Mouse (Mus musculus) embryonic facial prominence, embryonic 15.5 days (tissue): ENCODE measurements at regions not wholly inside any gene's neighbourhood (a gene's known extent, or its start where the extent isn't known, plus 50 kb on each side); places are given as distances from the start of the nearest gene placed in this dataset.

Experiments
- ATAC-seq: fragments of 200-750 bp; cut with Nextera tagmentation; 2 replicates; pipeline ENCODE4 v1.8.0; 2017; ENCODE audit warnings: low read depth, moderate TSS enrichment; ENCODE audit not compliant: insufficient number of reproducible peaks, low FRiP score, low TSS enrichment
- H3K27ac ChIP-seq: fragments of 300-500 bp; sonication (generic); replicated peaks from 2 replicates; pipeline ENCODE4 v1.5.1; 2015; ENCODE audit warnings: mild to moderate bottlenecking, inconsistent platforms
- H3K27me3 ChIP-seq: fragments of 300-500 bp; sonication (generic); 2 replicates; pipeline ENCODE4 v1.6.1; 2015; ENCODE audit warnings: inconsistent platforms
- H3K36me3 ChIP-seq: fragments of 300-500 bp; sonication (generic); 2 replicates; pipeline ENCODE4 v1.6.1; 2015; ENCODE audit warnings: mild to moderate bottlenecking, inconsistent platforms
- H3K4me1 ChIP-seq: fragments of 300-500 bp; sonication (generic); 2 replicates; pipeline ENCODE4 v1.6.1; 2015; ENCODE audit warnings: inconsistent platforms
- H3K4me2 ChIP-seq: fragments of 300-500 bp; sonication (generic); replicated peaks from 2 replicates; pipeline ENCODE4 v1.6.1; 2015; ENCODE audit warnings: mild to moderate bottlenecking, inconsistent platforms
- H3K4me3 ChIP-seq: fragments of 300-500 bp; sonication (generic); replicated peaks from 2 replicates; pipeline ENCODE4 v1.5.1; 2015; ENCODE audit warnings: mild to moderate bottlenecking, inconsistent platforms
- H3K9ac ChIP-seq: fragments of 300-500 bp; sonication (generic); 2 replicates; pipeline ENCODE4 v1.6.1; 2015; ENCODE audit warnings: inconsistent platforms
- H3K9me3 ChIP-seq: fragments of 300-500 bp; sonication (generic); replicated peaks from 2 replicates; pipeline ENCODE4 v1.6.1; 2016; ENCODE audit warnings: inconsistent platforms
- WGBS: fragments of 180-500 bp; shearing (Covaris S2); methylation state at CpG from one replicate; pipeline ENCODE4 v1.1.7; 2015; 5-methylcytosine and 5-hydroxymethylcytosine counted together

DNA sequence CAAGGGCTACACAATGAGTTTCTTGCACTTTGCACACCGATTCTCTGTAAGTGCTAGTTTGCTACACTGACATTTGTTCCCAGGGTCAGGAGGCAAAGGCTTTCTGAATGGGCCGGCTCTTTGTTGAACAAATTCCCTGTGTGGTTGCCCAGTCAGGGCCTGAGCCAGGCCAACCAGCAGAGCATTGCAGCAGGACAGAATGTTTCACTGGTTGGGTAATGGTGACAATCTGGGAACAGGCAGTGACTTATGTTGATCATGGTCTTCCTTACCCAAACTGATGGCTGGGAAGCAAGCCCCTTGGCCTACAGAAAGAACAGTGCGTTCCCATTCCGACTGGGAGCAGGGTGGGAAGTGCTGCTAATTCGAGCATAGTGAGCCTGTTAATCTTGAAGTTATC is 363.7 kb upstream of the Satb1 start:
- 84% methylated on average over 5 of the region's 5 CpGs for WGBS
- H3K27me3 ChIP-seq = no peaks in the 10 kb centered on the region
- H3K9me3 ChIP-seq = no peaks in the 10 kb centered on the region
- H3K4me3 ChIP-seq = no peak overlapping the region
- no peaks in the 10 kb centered on the region for H3K36me3 ChIP-seq
- ATAC-seq = no peak
- H3K4me2 ChIP-seq = no peak overlapping the region
- H3K4me1 ChIP-seq = no peaks in the 10 kb centered on the region
- H3K27ac ChIP-seq = no peak overlapping the region
- no peak overlapping the region for H3K9ac ChIP-seq

DNA sequence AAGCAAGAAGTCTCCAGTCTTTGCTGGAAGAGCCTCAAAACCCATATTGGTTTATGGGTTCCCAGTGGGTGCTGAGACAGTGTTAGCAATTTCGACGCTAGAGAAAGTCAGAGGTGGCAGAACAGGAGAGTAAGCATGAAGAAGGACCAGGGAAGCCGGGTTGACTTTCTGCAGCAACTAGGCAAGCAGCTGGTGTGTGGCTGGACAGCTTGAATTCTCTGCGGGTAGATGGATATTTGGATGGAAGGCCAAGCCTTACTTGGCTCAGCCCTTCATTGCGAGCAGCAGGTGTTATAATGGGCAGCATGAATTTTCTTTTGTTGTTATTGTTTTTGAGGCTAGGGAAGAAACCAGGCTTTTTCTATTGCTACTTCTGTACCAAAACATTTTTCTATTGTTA is 362.7 kb upstream of the Satb1 start:
- Histone ChIP-seq H3K4me2 (no peak overlapping the region), H3K27me3 (no peaks in the 10 kb centered on the region), H3K27ac (no peak overlapping the region), H3K9ac (no peak overlapping the region), H3K4me3 (no peak overlapping the region), H3K4me1 (no peaks in the 10 kb centered on the region), H3K36me3 (no peaks in the 10 kb centered on the region), H3K9me3 (no peaks in the 10 kb centered on the region)
- ATAC-seq = no peak
- 87% methylated on average over 5 of the region's 5 CpGs for WGBS

DNA sequence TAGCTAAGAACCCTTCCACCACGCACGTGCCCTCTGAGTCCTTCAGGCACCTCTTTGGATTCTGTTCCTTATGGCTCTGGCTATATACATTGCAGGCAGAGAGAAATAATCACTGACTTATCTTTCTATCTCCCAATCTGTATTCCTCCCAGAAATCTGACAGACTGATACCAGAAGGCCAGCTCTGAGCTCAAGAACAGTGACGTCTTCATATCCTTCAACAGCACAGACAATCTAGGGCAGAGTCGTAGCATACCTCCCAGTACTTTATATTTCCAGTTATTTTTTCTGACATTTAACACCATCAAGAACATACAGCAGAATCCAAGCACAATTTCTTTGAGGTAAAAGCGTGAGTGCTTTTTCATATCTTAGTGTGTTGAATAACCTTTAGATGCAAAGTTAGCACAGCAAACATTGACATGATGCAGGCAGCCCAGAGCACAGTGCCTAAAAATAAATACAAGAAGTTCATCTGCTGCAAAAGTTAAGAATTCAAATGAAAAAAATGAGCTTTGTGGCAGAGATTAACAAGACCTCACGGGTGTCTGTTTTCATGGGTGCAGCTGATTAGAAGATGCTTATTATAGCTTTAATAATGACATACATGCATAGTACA is 358.1 kb upstream of the Satb1 start:
- Histone ChIP-seq H3K27ac (no peak overlapping the region), H3K4me2 (no peak overlapping the region), H3K36me3 (no peaks in the 10 kb centered on the region), H3K27me3 (no peaks in the 10 kb centered on the region), H3K9ac (no peak overlapping the region), H3K9me3 (no peaks in the 10 kb centered on the region), H3K4me1 (no peaks in the 10 kb centered on the region), H3K4me3 (no peak overlapping the region)
- WGBS = 75% methylated on average over 6 of the region's 6 CpGs
- ATAC-seq = no peak

DNA sequence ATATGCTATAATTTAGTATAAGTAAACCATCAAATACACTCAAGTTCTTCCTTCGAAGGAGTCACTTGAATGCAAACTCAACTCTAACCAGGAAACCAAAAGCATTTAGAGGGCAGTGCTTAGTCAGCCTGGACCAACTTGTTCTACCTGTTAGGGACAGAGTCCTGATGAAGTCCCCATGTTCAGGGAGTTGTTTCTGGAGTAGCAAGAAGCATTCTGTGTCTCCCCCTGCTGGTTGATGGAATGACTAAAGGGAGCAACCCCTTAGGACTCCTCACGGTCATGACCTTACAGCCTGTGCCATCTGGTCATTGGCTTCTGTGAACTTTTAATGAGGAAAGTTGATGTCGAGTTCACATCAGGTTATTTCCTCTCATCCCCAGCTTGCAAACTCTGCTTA is 349.6 kb upstream of the Satb1 start:
- Histone ChIP-seq H3K9me3 (no peaks in the 10 kb centered on the region), H3K27ac (no peak overlapping the region), H3K4me3 (no peak overlapping the region), H3K36me3 (no peaks in the 10 kb centered on the region), H3K27me3 (no peaks in the 10 kb centered on the region), H3K4me2 (no peak overlapping the region), H3K4me1 (no peaks in the 10 kb centered on the region), H3K9ac (no peak overlapping the region)
- WGBS = 35% methylated on average over 3 of the region's 3 CpGs
- no peak for ATAC-seq

DNA sequence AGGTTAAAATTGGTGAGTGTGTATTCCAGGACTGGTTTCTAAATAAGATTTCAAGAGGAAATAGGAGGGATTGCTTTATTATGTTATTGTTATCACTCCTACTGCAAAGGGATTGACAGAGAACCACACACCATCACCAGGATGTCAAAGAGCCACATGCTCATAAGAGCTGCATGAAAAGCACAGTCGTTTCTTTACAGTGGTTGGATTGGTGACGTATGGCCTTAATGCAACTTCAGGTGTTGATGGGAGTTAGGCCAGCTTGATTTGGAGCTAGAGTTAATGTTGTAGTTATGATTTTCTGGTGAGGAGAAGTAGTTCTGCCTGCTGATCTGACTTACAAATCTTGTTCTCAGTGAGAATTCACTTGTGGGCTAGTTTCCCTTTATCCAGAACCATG is 344.9 kb upstream of the Satb1 start:
- Histone ChIP-seq H3K4me2 (no peak overlapping the region), H3K27me3 (no peaks in the 10 kb centered on the region), H3K9ac (no peak overlapping the region), H3K27ac (no peak overlapping the region), H3K4me3 (no peak overlapping the region), H3K36me3 (no peaks in the 10 kb centered on the region), H3K9me3 (no peaks in the 10 kb centered on the region), H3K4me1 (no peaks in the 10 kb centered on the region)
- ATAC-seq = no peak
- WGBS = 75% methylated on average over 2 of the region's 2 CpGs

DNA sequence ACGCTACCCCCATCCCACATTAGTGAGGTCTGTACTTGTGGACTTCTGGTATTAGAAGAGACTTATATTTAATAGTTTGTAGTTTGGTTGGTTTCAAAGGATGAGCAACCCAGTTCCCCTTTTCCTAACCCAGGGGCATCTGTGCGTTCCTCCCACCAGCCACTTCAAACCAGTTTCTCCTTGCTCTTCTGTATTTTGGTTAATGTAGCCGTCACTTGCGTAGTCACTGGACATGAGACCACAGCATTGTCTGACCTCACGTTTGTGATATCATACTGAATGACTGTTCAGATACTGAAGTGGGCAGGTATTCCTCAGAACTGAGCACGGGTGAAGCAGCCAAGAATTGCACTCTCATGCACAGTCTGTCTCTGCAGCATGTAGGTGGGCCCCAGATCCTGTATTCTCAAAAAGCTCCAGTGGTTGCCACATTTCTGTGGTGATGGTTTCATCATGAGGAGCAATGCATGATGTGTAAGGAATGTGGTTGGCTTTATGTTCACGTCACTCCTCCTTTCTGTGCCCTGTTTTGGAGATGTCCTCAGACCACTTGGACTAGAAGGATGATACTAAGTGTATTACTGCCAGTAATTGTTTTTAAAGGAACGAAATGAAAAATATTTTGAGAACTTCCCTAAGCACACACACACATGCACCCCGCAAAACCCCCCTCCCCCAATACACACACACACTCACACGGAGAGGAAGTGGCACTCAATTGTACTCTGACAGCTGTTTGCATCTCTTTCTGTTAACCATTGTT is 335.2 kb upstream of the Satb1 start:
- H3K4me2 ChIP-seq = no peak overlapping the region
- no peaks in the 10 kb centered on the region for H3K27me3 ChIP-seq
- WGBS = 81% methylated on average over 10 of the region's 10 CpGs
- H3K9me3 ChIP-seq = no peaks in the 10 kb centered on the region
- no peak for ATAC-seq
- H3K27ac ChIP-seq = no peak overlapping the region
- no peaks in the 10 kb centered on the region for H3K4me1 ChIP-seq
- no peaks in the 10 kb centered on the region for H3K36me3 ChIP-seq
- H3K9ac ChIP-seq = no peak overlapping the region
- no peak overlapping the region for H3K4me3 ChIP-seq

DNA sequence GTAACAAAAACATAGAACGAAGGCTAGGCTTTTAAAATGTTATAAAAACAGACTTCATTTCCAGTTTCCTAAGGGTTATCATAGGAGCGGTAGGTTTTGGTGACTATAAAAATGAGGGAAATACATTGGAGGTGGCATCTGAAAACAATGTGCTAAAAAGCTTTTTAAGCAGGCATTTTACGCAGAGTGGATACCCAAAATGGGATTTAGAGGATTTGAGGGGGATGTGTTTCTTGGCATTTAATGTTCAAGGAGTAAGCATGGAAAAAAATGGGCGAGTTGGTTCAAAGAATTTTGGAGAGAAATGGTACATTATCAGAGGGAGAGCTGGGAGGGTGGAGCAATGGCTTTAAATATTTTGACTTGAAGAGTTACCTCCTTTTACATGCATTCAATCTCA is 334.6 kb upstream of the Satb1 start:
- Histone ChIP-seq H3K9me3 (no peaks in the 10 kb centered on the region), H3K4me2 (no peak overlapping the region), H3K27me3 (no peaks in the 10 kb centered on the region), H3K36me3 (no peaks in the 10 kb centered on the region), H3K27ac (no peak overlapping the region), H3K4me3 (no peak overlapping the region), H3K4me1 (no peaks in the 10 kb centered on the region), H3K9ac (no peak overlapping the region)
- WGBS = 72% methylated on average over 4 of the region's 4 CpGs
- no peak for ATAC-seq

DNA sequence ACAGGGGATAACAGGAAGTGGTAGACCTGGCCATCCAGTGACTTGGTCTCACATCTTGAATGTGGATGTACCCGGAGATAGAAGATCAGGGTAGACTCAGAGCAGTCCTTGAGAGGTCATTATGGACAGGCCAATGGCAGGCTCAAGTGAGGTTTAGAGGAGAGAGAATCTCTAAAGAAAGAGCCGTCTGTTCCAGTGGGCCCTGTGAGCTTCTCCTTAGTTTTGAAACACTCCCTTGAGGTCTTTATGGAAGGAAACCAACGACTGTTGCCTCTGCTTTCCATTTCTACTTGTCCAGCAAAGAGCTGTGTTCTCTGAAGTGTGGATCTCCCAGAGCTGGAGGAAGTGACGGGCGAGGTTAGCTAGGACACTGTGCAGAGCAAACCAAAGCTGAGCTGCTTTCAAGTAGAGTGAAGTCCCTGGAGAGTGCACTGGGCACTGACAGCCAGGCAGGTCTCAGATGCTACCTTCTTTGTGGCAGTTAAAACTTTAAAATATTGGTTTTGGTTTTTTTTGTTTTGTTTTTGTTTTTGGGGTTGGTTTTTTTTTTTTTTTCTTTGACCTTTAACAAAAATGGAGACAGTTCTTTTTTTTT is 332.9 kb upstream of the Satb1 start:
- WGBS = 79% methylated on average over 5 of the region's 5 CpGs
- no peak overlapping the region for H3K4me3 ChIP-seq
- H3K9me3 ChIP-seq = no peaks in the 10 kb centered on the region
- no peaks in the 10 kb centered on the region for H3K27me3 ChIP-seq
- H3K27ac ChIP-seq = no peak overlapping the region
- H3K4me2 ChIP-seq = no peak overlapping the region
- ATAC-seq = no peak
- H3K36me3 ChIP-seq = no peaks in the 10 kb centered on the region
- H3K9ac ChIP-seq = no peak overlapping the region
- no peaks in the 10 kb centered on the region for H3K4me1 ChIP-seq

DNA sequence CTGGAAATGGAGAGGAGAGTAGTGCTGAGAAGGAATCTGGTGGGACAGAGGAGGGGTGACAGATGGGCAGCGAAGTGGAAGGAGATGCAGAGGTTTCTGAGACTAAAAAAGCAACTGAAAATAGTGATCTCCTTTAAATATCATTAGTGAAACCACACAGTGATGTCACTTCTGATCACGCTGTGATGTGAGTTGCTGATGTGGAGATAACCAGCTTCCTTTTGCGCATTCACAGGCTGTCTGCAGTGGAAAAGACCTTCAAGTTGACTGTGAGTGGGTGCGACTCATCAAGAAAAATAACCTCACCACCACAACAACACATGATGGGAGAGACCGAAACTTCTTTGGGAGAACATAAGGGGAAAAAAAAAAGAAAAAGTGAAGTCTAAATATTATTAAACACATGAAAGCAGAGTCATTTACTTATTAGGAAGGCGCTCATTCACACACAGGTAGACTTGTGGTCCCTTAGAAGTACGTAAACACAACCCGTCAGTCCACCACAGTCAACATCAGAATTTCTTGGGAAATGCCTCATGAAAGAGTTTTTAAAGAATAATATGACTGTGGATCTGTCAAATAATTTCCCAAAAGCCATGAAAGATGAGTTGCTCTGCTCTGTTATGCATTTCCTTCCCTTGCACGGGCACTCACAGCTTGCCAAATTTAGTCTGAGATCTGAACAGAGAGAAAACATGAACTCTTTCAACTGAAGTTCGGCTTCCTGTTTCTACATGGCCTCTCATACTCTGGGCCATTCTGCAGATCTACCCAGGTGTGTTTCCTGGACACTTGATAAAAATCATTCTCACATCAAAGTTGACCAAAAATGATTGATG is 329.7 kb upstream of the Satb1 start:
- WGBS = 82% methylated on average over 10 of the region's 10 CpGs

DNA sequence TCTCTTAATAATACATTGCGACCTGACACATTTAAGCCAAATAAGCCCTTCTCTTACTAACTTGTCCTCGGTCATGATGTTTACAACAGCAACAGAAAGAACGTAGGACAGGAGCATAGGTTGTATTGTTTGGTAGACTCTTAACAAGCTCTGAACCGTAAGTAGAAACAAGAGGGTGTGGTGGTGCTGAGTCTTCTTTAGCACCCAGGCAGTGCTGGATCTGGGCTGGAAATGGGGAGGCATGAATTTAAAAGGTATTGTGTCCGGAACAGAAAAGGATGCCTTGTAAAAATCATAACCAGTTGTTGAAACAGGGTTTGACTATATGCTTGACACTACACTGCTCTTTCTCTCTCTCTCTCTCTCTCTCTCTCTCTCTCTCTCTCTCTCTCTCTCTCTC is 317.4 kb upstream of the Satb1 start:
- Histone ChIP-seq H3K36me3 (no peaks in the 10 kb centered on the region), H3K4me3 (no peak overlapping the region), H3K4me2 (no peak overlapping the region), H3K9ac (no peak overlapping the region), H3K27ac (no peak overlapping the region), H3K27me3 (no peaks in the 10 kb centered on the region), H3K9me3 (no peaks in the 10 kb centered on the region), H3K4me1 (no peaks in the 10 kb centered on the region)
- WGBS = 91% methylated on average over 5 of the region's 5 CpGs
- ATAC-seq = no peak

More for the DNA sequence above, 329.7 kb upstream of the Satb1 start:
- no peaks in the 10 kb centered on the region for H3K36me3 ChIP-seq
- H3K9me3 ChIP-seq = no peaks in the 10 kb centered on the region
- H3K27me3 ChIP-seq = no peaks in the 10 kb centered on the region
- H3K9ac ChIP-seq = no peak overlapping the region
- H3K4me3 ChIP-seq = no peak overlapping the region
- ATAC-seq = no peak
- H3K27ac ChIP-seq = no peak overlapping the region
- no peak overlapping the region for H3K4me2 ChIP-seq
- no peaks in the 10 kb centered on the region for H3K4me1 ChIP-seq

DNA sequence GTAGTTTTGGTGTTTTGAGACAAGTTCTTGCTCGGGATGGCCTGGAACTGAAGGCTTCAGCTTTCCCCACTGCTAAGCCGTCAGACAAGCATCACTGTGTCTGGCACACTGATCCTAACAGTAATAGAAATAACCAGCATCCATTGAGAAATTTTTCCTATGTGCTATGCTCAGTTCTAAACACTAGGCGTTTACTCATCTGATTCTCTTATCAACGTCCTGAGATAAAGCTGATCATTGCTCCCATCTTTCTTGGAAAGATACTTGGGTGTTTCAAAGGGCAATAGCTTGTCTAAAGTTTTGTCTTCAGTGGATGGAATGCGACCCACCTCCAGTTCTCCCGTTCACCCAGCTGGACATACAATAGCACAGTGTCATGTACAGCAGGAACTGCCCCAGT is 316.7 kb upstream of the Satb1 start:
- H3K4me3 ChIP-seq = no peak overlapping the region
- WGBS = 75% methylated on average over 6 of the region's 6 CpGs
- H3K27ac ChIP-seq = no peak overlapping the region
- H3K27me3 ChIP-seq = no peaks in the 10 kb centered on the region
- ATAC-seq = no peak
- H3K4me1 ChIP-seq = no peaks in the 10 kb centered on the region
- no peak overlapping the region for H3K9ac ChIP-seq
- no peaks in the 10 kb centered on the region for H3K9me3 ChIP-seq
- H3K36me3 ChIP-seq = no peaks in the 10 kb centered on the region
- no peak overlapping the region for H3K4me2 ChIP-seq
